Mouse (Mus musculus): ENCODE results near the gene Rgs3. TPM values are rescaled to one million over a fixed set of nuclear protein-coding genes. Genes with fewer than 3 reads are reported as not detected.
A peak's percentile ranks its signal among the peaks of the same experiment; 100 is the strongest.

Rgs3 gene
- polyA plus RNA-seq, 1 experiment from 2014 or later, result 33.6 TPM

DNA sequence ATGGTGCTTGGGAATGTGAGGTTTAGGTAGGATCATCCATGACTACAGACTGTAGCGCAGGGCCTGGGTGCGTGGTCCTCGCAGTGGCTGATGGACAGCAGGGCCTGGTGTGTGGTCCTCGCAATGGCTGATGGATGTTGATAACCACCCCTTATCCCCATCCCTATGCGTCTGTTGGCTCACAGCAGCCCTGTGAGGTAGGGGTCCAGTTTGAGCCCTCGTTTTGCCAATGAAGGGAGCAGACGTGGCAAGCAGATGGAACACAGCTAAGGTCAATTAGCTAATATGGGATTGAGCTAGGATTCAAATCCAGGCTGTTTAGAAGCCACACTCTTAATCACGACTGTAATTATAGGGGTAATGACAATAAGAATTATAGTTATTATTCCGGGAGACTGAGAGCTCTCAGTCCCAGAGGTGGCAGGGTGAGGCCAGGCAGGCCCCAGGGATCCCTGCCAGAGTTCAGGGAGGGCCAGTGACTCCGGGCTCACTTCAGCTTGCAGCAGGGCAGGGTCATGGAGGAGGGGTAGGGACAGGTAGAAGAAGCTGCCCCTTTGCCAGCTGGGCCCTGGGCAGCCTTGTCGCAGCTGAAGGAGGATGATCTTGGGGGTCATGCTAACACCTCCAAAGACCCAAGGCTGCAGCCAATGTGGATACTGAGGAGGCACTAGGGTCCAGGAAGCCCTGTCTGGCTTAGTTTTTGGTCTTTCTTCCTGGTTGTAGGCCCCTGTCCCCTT lies 135.2 kb downstream of the Rgs3 start:
- Histone ChIP-seq H3K4me3 (ENCODE audit: low read depth, low read length) (no peak overlapping the region), H3K36me3 (ENCODE audit: control insufficient read depth, insufficient read depth, low read length) (no peaks in the 10 kb centered on the region), H3K9me3 (ENCODE audit: control insufficient read depth, low read length) (no peaks in the 10 kb centered on the region), H3K9ac (ENCODE audit: low read length) (no peak overlapping the region), H3K4me2 (ENCODE audit: low read depth, low read length, severe bottlenecking) (no peak overlapping the region), H3K27ac (ENCODE audit: low read depth, low read length) (no peak overlapping the region), H3K4me1 (replicated peaks; ENCODE audit: control insufficient read depth, insufficient read depth, low read length) (peaks cover 4% of the 10 kb centered on the region; the same call in 1 of the 2 replicates), H3K27me3 (ENCODE audit: control insufficient read depth, insufficient read depth, low read length) (no peaks in the 10 kb centered on the region)
- 86% methylated on average over 11 of the region's 11 CpGs for WGBS
- ATAC-seq (replicated peaks; ENCODE audit: low FRiP score) (no peak), DNase-seq (ENCODE audit: low spot score) (no peak)

DNA sequence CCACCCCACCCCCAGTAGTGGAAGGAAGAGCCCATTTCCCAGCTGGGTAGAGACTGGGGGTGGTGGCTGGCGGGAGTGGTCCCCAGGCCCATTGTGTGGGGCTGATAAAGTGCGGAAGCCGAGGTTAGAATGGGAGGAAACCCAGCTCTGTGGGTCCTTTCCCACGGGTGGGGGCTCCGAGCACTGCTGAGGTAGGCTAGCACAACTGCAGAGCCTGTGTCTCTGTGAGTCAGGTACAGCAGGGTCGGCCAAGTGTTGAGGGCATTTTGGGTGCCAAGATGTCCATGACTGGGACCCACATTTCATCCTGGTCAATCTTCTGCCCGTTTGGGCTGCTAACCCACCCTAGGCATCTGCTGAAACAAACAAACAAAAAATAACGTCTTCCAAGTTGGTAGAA lies 135.9 kb downstream of the Rgs3 start:
- Histone ChIP-seq H3K27me3 (ENCODE audit: control insufficient read depth, insufficient read depth, low read length) (no peaks in the 10 kb centered on the region), H3K27ac (ENCODE audit: low read depth, low read length) (peak overlapping the region; percentile 25; the same call in 1 of the 2 replicates), H3K36me3 (ENCODE audit: control insufficient read depth, insufficient read depth, low read length) (no peaks in the 10 kb centered on the region; the same call in 1 of the 2 replicates), H3K9me3 (ENCODE audit: control insufficient read depth, low read length) (no peaks in the 10 kb centered on the region), H3K4me1 (replicated peaks; ENCODE audit: control insufficient read depth, insufficient read depth, low read length) (peaks cover 4% of the 10 kb centered on the region; the same call in 1 of the 2 replicates), H3K4me3 (ENCODE audit: low read depth, low read length) (no peak overlapping the region), H3K9ac (ENCODE audit: low read length) (no peak overlapping the region), H3K4me2 (ENCODE audit: low read depth, low read length, severe bottlenecking) (no peak overlapping the region)
- WGBS, result 76% methylated on average over 8 of the region's 8 CpGs
- ATAC-seq (replicated peaks; ENCODE audit: low FRiP score) (no peak), DNase-seq (ENCODE audit: low spot score) (no peak)

DNA sequence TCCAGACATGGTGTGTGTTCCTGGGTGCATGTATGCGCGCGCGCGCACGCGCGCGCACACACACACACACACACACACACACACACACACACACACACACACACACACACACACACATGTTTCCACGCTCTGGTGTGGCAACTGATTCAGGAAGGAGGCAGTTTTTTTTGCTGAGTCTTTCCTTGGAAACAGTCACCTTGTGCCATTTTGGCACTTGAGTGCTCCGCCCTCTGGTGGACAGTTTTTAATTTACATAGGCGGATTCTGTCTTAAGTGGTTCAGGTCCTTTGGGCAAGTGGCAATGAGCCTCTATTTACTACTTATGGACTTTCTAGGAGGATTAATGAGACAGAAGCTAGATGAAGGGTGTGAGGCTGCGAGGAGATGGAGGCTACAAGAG lies 136.3 kb downstream of the Rgs3 start:
- Histone ChIP-seq H3K4me1 (replicated peaks; ENCODE audit: control insufficient read depth, insufficient read depth, low read length) (peaks cover 4% of the 10 kb centered on the region; the same call in 1 of the 2 replicates), H3K27me3 (ENCODE audit: control insufficient read depth, insufficient read depth, low read length) (no peaks in the 10 kb centered on the region), H3K36me3 (ENCODE audit: control insufficient read depth, insufficient read depth, low read length) (no peaks in the 10 kb centered on the region; the same call in 1 of the 2 replicates), H3K9ac (ENCODE audit: low read length) (no peak overlapping the region), H3K27ac (ENCODE audit: low read depth, low read length) (no peak overlapping the region), H3K4me3 (ENCODE audit: low read depth, low read length) (no peak overlapping the region), H3K4me2 (ENCODE audit: low read depth, low read length, severe bottlenecking) (no peak overlapping the region), H3K9me3 (ENCODE audit: control insufficient read depth, low read length) (no peaks in the 10 kb centered on the region)
- DNase-seq (ENCODE audit: low spot score) (peak; percentile 67), ATAC-seq (replicated peaks; ENCODE audit: low FRiP score) (no peak)
- 64% methylated on average over 13 of the region's 13 CpGs for WGBS

DNA sequence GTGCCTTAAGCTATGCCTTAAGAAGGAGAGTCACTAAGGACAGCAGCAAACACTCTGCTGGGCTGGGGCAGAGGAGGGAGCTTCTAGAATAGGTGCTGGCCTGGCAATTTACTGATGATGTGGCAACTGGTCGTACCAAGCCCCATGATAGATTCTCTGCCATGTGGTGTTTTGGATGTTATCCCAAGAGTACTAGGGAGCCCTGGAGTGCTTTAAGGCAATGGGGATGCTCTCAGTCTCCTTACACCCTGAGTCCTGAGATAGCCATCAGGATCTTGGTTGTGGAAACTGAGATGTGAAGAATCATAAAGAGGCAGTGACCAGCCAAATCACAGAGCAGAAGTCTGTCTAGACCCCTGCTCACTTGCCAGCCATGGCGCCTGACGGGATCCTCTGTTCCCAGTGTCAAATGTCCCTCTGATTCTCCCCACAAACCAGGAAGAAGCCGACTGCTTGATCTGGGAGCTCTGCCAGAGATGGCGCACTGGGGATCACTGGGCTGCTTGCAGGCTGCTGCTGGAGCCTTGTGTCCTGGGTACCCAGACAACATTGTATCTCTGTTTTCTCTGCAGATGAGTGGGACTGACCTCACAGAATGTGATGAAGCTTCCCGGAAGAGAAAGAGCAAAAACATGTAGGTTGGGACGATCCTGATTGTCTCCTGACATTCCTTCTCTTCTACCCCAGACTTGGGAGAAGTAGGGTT lies 137.2 kb downstream of the Rgs3 start:
- no peak overlapping the region for H3K4me2 ChIP-seq (ENCODE audit: low read depth, low read length, severe bottlenecking)
- H3K4me3 ChIP-seq (ENCODE audit: low read depth, low read length), result no peak overlapping the region
- ATAC-seq (replicated peaks; ENCODE audit: low FRiP score) (no peak), DNase-seq (ENCODE audit: low spot score) (no peak)
- no peaks in the 10 kb centered on the region for H3K9me3 ChIP-seq (ENCODE audit: control insufficient read depth, low read length)
- 75% methylated on average over 7 of the region's 7 CpGs for WGBS
- no peaks in the 10 kb centered on the region for H3K27me3 ChIP-seq (ENCODE audit: control insufficient read depth, insufficient read depth, low read length)
- no peak overlapping the region for H3K9ac ChIP-seq (ENCODE audit: low read length)
- H3K4me1 ChIP-seq (replicated peaks; ENCODE audit: control insufficient read depth, insufficient read depth, low read length), result peaks cover 4% of the 10 kb centered on the region; the same call in 1 of the 2 replicates
- no peaks in the 10 kb centered on the region; the same call in 1 of the 2 replicates for H3K36me3 ChIP-seq (ENCODE audit: control insufficient read depth, insufficient read depth, low read length)
- H3K27ac ChIP-seq (ENCODE audit: low read depth, low read length), result no peak overlapping the region

DNA sequence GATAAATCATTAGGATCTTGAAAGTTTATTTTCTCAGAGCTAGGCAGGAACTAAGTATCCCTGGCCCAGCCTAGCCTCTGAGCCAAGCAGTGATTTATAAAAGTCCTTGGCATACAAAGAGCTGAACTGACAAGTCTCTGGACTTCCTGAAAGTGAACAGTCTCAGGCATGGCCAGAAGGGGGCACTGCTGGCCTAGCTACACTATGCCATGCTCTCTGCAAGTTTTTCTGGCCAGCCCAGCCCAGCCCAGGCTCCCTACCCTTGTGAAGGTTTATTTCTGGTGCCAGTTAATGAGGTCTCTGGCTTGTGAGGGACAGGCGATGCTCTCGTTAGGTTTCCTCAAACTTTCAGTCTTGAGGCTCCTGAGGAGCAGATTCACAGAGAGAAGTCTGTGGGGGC lies 137.8 kb downstream of the Rgs3 start:
- Histone ChIP-seq H3K9me3 (ENCODE audit: control insufficient read depth, low read length) (no peaks in the 10 kb centered on the region), H3K27me3 (ENCODE audit: control insufficient read depth, insufficient read depth, low read length) (no peaks in the 10 kb centered on the region), H3K4me3 (ENCODE audit: low read depth, low read length) (no peak overlapping the region), H3K4me2 (ENCODE audit: low read depth, low read length, severe bottlenecking) (no peak overlapping the region), H3K36me3 (ENCODE audit: control insufficient read depth, insufficient read depth, low read length) (no peaks in the 10 kb centered on the region; the same call in 1 of the 2 replicates), H3K4me1 (replicated peaks; ENCODE audit: control insufficient read depth, insufficient read depth, low read length) (peaks cover 4% of the 10 kb centered on the region; the same call in 1 of the 2 replicates), H3K27ac (ENCODE audit: low read depth, low read length) (no peak overlapping the region), H3K9ac (ENCODE audit: low read length) (no peak overlapping the region)
- ATAC-seq (replicated peaks; ENCODE audit: low FRiP score) (peak; percentile 37; the same call in 1 of the 2 replicates), DNase-seq (ENCODE audit: low spot score) (peak; percentile 88)
- 11% methylated on average over 2 of the region's 2 CpGs for WGBS

DNA sequence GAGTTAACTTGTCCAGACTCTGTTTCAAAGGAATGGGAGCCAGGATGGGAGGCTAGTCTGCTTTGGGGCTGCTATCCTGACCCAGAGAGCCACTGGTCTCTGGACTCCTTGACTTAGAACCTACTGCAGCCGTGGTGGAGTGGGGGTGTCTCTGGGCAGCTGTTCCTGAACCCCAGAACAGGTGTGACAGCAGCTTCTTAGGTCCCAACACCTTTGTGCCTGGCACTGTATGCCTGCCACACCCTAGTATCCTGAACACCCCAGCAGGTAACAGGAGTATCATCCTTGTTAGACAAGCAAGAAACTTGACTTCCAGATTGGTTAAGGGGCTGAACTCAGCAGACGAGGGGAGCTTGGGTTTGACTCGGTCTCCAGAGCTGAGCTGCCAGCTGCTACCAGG lies 138.9 kb downstream of the Rgs3 start:
- no peak overlapping the region for H3K4me3 ChIP-seq (ENCODE audit: low read depth, low read length)
- H3K9me3 ChIP-seq (ENCODE audit: control insufficient read depth, low read length), result no peaks in the 10 kb centered on the region
- WGBS, result 76% methylated on average over 3 of the region's 3 CpGs
- DNase-seq (ENCODE audit: low spot score), result no peak
- no peaks in the 10 kb centered on the region; the same call in 1 of the 2 replicates for H3K36me3 ChIP-seq (ENCODE audit: control insufficient read depth, insufficient read depth, low read length)
- ATAC-seq (replicated peaks; ENCODE audit: low FRiP score), result no peak
- no peak overlapping the region for H3K27ac ChIP-seq (ENCODE audit: low read depth, low read length)
- no peaks in the 10 kb centered on the region for H3K27me3 ChIP-seq (ENCODE audit: control insufficient read depth, insufficient read depth, low read length)
- H3K9ac ChIP-seq (ENCODE audit: low read length), result no peak overlapping the region
- H3K4me1 ChIP-seq (replicated peaks; ENCODE audit: control insufficient read depth, insufficient read depth, low read length), result peaks cover 4% of the 10 kb centered on the region; the same call in 1 of the 2 replicates
- no peak overlapping the region for H3K4me2 ChIP-seq (ENCODE audit: low read depth, low read length, severe bottlenecking)

DNA sequence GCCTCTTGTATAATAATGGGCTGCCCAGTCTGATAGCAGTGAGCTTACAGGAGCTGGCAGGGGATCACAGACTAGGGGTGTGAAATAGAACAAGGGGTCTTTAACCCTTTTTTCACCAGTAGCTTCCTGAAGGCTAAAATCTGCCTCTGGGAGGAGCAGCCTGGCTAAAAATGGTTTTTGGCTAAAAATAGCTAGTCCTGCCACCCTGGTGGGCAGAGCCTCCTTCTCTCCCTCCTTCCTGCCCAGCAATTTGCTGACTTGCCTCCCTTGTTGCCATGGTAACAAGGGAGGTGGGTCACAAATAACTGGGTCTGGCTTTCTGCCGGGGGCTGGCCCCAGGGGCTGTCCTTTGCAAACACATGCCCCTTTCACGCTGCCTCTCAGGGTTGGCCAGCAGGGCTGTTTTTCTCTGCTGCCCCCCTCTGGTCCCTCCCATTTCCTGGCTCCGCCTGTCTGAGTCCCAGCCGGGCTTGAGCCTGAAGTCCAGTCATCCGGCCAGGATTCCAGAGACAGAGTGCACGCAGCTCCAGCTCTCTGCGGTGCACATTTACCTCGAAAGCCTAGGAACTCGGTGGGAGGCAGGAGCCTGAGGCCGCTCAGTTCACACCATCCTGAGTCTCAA lies 139.7 kb downstream of the Rgs3 start:
- ATAC-seq (replicated peaks; ENCODE audit: low FRiP score) (peak; percentile 90), DNase-seq (ENCODE audit: low spot score) (peak; percentile 91)
- under 1% methylated on average over 10 of the region's 10 CpGs for WGBS
- H3K9ac ChIP-seq (ENCODE audit: low read length), result no peak overlapping the region
- peak overlapping the region; percentile 8; the same call in 1 of the 2 replicates for H3K4me2 ChIP-seq (ENCODE audit: low read depth, low read length, severe bottlenecking)
- H3K9me3 ChIP-seq (ENCODE audit: control insufficient read depth, low read length), result no peaks in the 10 kb centered on the region
- H3K4me3 ChIP-seq (ENCODE audit: low read depth, low read length), result 0 out of 2 replicates have a peak overlapping the region, but pooled peaks have one; percentile 2
- H3K4me1 ChIP-seq (replicated peaks; ENCODE audit: control insufficient read depth, insufficient read depth, low read length), result peaks cover 4% of the 10 kb centered on the region; the same call in 1 of the 2 replicates
- H3K36me3 ChIP-seq (ENCODE audit: control insufficient read depth, insufficient read depth, low read length), result no peaks in the 10 kb centered on the region; the same call in 1 of the 2 replicates
- H3K27ac ChIP-seq (ENCODE audit: low read depth, low read length), result no peak overlapping the region
- H3K27me3 ChIP-seq (ENCODE audit: control insufficient read depth, insufficient read depth, low read length), result no peaks in the 10 kb centered on the region

DNA sequence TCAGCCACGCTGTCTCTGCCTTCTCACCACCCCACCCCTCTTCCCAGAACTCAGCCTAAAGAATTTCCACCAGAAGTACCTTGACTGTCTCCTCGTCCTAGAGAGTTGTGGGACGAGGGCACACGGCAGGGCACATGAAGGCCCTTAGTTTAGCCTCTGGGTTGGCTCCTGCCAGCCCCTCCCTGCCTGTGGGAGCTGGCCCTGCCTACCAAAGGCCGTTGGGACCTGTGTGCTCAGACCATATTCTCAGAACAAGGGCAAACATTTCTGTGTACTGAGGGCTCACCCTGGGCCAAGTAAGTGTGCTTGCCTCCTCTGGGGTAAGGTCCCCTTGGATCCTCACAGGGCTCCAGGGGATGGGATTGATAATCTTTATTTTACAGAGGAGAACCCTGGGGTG lies 140.8 kb downstream of the Rgs3 start:
- ATAC-seq (replicated peaks; ENCODE audit: low FRiP score) (no peak), DNase-seq (ENCODE audit: low spot score) (no peak)
- no peaks in the 10 kb centered on the region; the same call in 1 of the 2 replicates for H3K36me3 ChIP-seq (ENCODE audit: control insufficient read depth, insufficient read depth, low read length)
- no peak overlapping the region for H3K4me3 ChIP-seq (ENCODE audit: low read depth, low read length)
- peaks cover 4% of the 10 kb centered on the region; the same call in 1 of the 2 replicates for H3K4me1 ChIP-seq (replicated peaks; ENCODE audit: control insufficient read depth, insufficient read depth, low read length)
- H3K9ac ChIP-seq (ENCODE audit: low read length), result no peak overlapping the region
- no peak overlapping the region for H3K4me2 ChIP-seq (ENCODE audit: low read depth, low read length, severe bottlenecking)
- 79% methylated on average over 5 of the region's 5 CpGs for WGBS
- no peak overlapping the region for H3K27ac ChIP-seq (ENCODE audit: low read depth, low read length)
- no peaks in the 10 kb centered on the region for H3K27me3 ChIP-seq (ENCODE audit: control insufficient read depth, insufficient read depth, low read length)
- no peaks in the 10 kb centered on the region for H3K9me3 ChIP-seq (ENCODE audit: control insufficient read depth, low read length)
